Mouse (Mus musculus): ENCODE results near the gene Gm49318.
A peak's percentile ranks its signal among the peaks of the same experiment; 100 is the strongest.
"Not testable (repeated sequence)": the region's sequence is repeated elsewhere in the genome, so short reads cannot be mapped to it uniquely, and the experiment has no call there.

Gm49318 gene

GRCm38 (mm10) chr9:22070791-22071573 is at the start of gene Gm49318, which contains the start of gene Zfp653:
Gene Gm49318 (minus strand): TSS chr9:22071259.
Gene Zfp653 (minus strand): TSS chr9:22071376.
- DNase-seq: peak; percentile 98

- DNase-seq: no peak
Measured at GRCm38 (mm10) chr9:22119543-22119942, 48.5 kb upstream of the Gm49318 start.

- DNase-seq: peak; percentile 51 to 58
Measured at GRCm38 (mm10) chr9:22117754-22118456, 46.8 kb upstream of the Gm49318 start.

GRCm38 (mm10) chr9:22116740-22117426 is 45.8 kb upstream of the Gm49318 start, which contains the start of gene Elof1:
Gene Elof1 (minus strand): TSS chr9:22117172.
- DNase-seq: peak; percentile 97

- DNase-seq: no peak
Measured at GRCm38 (mm10) chr9:22116086-22116485, 45.0 kb upstream of the Gm49318 start.

- no peak for DNase-seq
Measured at GRCm38 (mm10) chr9:22115635-22116034, 44.6 kb upstream of the Gm49318 start.

- DNase-seq: no peak
Measured at GRCm38 (mm10) chr9:22108194-22108593, 37.1 kb upstream of the Gm49318 start.

GRCm38 (mm10) chr9:22099922-22100321 is 28.9 kb upstream of the Gm49318 start:
- no peak for DNase-seq

GRCm38 (mm10) chr9:22098993-22099696 is 28.1 kb upstream of the Gm49318 start, which contains the start of gene Cnn1:
Gene Cnn1 (plus strand): TSS chr9:22099216.
- DNase-seq: no peak

- peak; percentile 61 to 86 for DNase-seq
Measured at GRCm38 (mm10) chr9:22095854-22096307, 24.8 kb upstream of the Gm49318 start.

- no peak for DNase-seq
Measured at GRCm38 (mm10) chr9:22092746-22093145, 21.7 kb upstream of the Gm49318 start.

- DNase-seq: no peak
Measured at GRCm38 (mm10) chr9:22089986-22090385, 18.9 kb upstream of the Gm49318 start.

GRCm38 (mm10) chr9:22089281-22089680 is 18.2 kb upstream of the Gm49318 start:
- DNase-seq: no peak

- DNase-seq: no peak
Measured at GRCm38 (mm10) chr9:22087034-22087618, 16.1 kb upstream of the Gm49318 start.

- DNase-seq: no peak
Measured at GRCm38 (mm10) chr9:22086012-22086411, 15.0 kb upstream of the Gm49318 start.

- DNase-seq: peak; percentile 97 to 98
Measured at GRCm38 (mm10) chr9:22085022-22085834, 14.2 kb upstream of the Gm49318 start, which contains the start of gene Ecsit. Gene Ecsit (minus strand): TSS chr9:22085438.

GRCm38 (mm10) chr9:22084667-22085021 is 13.6 kb upstream of the Gm49318 start:
- DNase-seq: no peak

GRCm38 (mm10) chr9:22076223-22076622 is 5.2 kb upstream of the Gm49318 start:
- DNase-seq: no peak

GRCm38 (mm10) chr9:22075778-22076177 is 4.7 kb upstream of the Gm49318 start:
- DNase-seq: not testable (repeated sequence)

GRCm38 (mm10) chr9:22072276-22072675 is 1.2 kb upstream of the Gm49318 start:
- DNase-seq: no peak

- DNase-seq: no peak
Measured at GRCm38 (mm10) chr9:22069881-22070553, 1.0 kb downstream of the Gm49318 start.

Measured in kidney, adult 8-10 months (tissue).